Comparison of ENCODE assay signal across 15 mouse cellular contexts in genomic region chr6:36755001-36755885, GRCm38 (mm10). TPM values are rescaled to one million over a fixed set of nuclear protein-coding genes. Genes with fewer than 3 reads are reported as not detected.
DNase-seq lines count a peak whose midpoint lies in the region; ATAC-seq and TF ChIP-seq lines count a peak whose summit lies in the region.
"Had no signal": no experiment of that assay in that cellular context is flagged by ENCODE, and none has a peak within 500 bp of the region (broad histone marks: within the 10 kb centered on the region; RNA-seq: fewer than 3 reads in every experiment).

No protein-coding gene starts in this region.

- no peak overlapping the region for H3K9ac ChIP-seq in forebrain, postnatal 0 days
- H3K9ac ChIP-seq: embryonic facial prominence, embryonic 15.5 days; limb, embryonic 15.5 days; liver, postnatal 0 days had no signal

- peak; percentile 41 for DNase-seq in layer of hippocampus, adult 9-11 months
- no peak for DNase-seq in layer of hippocampus, adult 11-12 months (ENCODE audit: low spot score)
- peak; percentile 4 for DNase-seq in ES-CJ7 (ENCODE audit: low read depth, low spot score)
- DNase-seq in brain, embryonic 14.5 days (ENCODE audit: low read depth) = peak; percentile 93
- DNase-seq in forebrain, postnatal 0 days = peak; percentile 39
- no peak for DNase-seq in thymus, adult 2 months
- DNase-seq in heart, postnatal 36 days = no peak
- DNase-seq: adrenal gland, adult 8-10 months; cerebellum, adult 2 months; kidney, adult 8-10 months; liver, postnatal 0 days; lung, postnatal 4 days had no signal

- H3K4me2 ChIP-seq in forebrain, postnatal 0 days (ENCODE audit: low read depth) = no peak overlapping the region
- H3K4me2 ChIP-seq: embryonic facial prominence, embryonic 15.5 days; limb, embryonic 15.5 days had no signal

- no peaks in the 10 kb centered on the region for H3K4me1 ChIP-seq in forebrain, postnatal 0 days (ENCODE audit: insufficient read depth)
- H3K4me1 ChIP-seq in thymus, adult 2 months (replicated peaks; ENCODE audit: control insufficient read depth, insufficient read depth, low read length) = no peaks in the 10 kb centered on the region
- H3K4me1 ChIP-seq: embryonic facial prominence, embryonic 15.5 days; limb, embryonic 15.5 days had no signal

- H3K27ac ChIP-seq in forebrain, postnatal 0 days (ENCODE audit: low read depth, low read length) = peak overlapping the region; percentile 42
- H3K27ac ChIP-seq in thymus, adult 2 months (ENCODE audit: control insufficient read depth, insufficient read depth, low read length) = no peak overlapping the region
- H3K27ac ChIP-seq: embryonic facial prominence, embryonic 15.5 days; limb, embryonic 15.5 days had no signal

- no peak for TF ChIP-seq POLR2A in brain, embryonic 14.5 days (IDR thresholded peaks at IDR 0.05; ENCODE audit: borderline replicate concordance, extremely low read depth, insufficient read depth, insufficient read length, poor library complexity, severe bottlenecking)
- TF ChIP-seq POLR2A in thymus, adult 2 months (IDR thresholded peaks at IDR 0.05; ENCODE audit: control insufficient read depth, extremely low read depth, insufficient read depth, low read length, poor library complexity) = no peak

- no peak for TF ChIP-seq CTCF in brain, embryonic 14.5 days (IDR thresholded peaks at IDR 0.05; ENCODE audit: borderline replicate concordance, extremely low read depth, insufficient read depth, insufficient read length)
- TF ChIP-seq CTCF in forebrain, postnatal 0 days (IDR thresholded peaks at IDR 0.05; ENCODE audit: low read depth) = no peak
- TF ChIP-seq CTCF in thymus, adult 2 months (IDR thresholded peaks at IDR 0.05; ENCODE audit: borderline replicate concordance, control insufficient read depth, extremely low read depth, insufficient read depth, low read length, poor library complexity) = no peak

- no peaks in the 10 kb centered on the region for H3K9me3 ChIP-seq in forebrain, postnatal 0 days (ENCODE audit: low read length)
- H3K9me3 ChIP-seq: embryonic facial prominence, embryonic 15.5 days; limb, embryonic 15.5 days had no signal

- WGBS in forebrain, postnatal 0 days = 21% methylated on average over 10 of the region's 10 CpGs
- 91% methylated on average over 10 of the region's 10 CpGs for WGBS in thymus, adult 2 months

- intact Hi-C loops in heart, postnatal 36 days (cut with DNase I) = no loop called here

- no peaks in the 10 kb centered on the region for H3K27me3 ChIP-seq in forebrain, postnatal 0 days (ENCODE audit: insufficient read depth, low read length)
- no peaks in the 10 kb centered on the region for H3K27me3 ChIP-seq in thymus, adult 2 months (ENCODE audit: control insufficient read depth, insufficient read depth, low read length)
- H3K27me3 ChIP-seq: embryonic facial prominence, embryonic 15.5 days; limb, embryonic 15.5 days had no signal

- peak; percentile 87 for ATAC-seq in forebrain, postnatal 0 days
- ATAC-seq: liver, postnatal 0 days had no signal

- H3K4me3 ChIP-seq in forebrain, postnatal 0 days (ENCODE audit: low read depth, low read length) = no peak overlapping the region
- H3K4me3 ChIP-seq in thymus, adult 2 months (ENCODE audit: control insufficient read depth, insufficient read depth, low read length) = no peak overlapping the region
- H3K4me3 ChIP-seq: embryonic facial prominence, embryonic 15.5 days; limb, embryonic 15.5 days had no signal

- H3K36me3 ChIP-seq in forebrain, postnatal 0 days (ENCODE audit: insufficient read depth) = no peaks in the 10 kb centered on the region
- no peaks in the 10 kb centered on the region for H3K36me3 ChIP-seq in thymus, adult 2 months (ENCODE audit: control insufficient read depth, insufficient read depth, low read length)
- H3K36me3 ChIP-seq: limb, embryonic 15.5 days had no signal

RNA-seq across cellular contexts. Expression of gene Ptn, which starts 54.8 kb away (rescaled TPM):
- 317 and 456 TPM in 2 replicates for polyA plus RNA-seq in brain, embryonic 14.5 days (2012; rRNA removed)
- 598 and 696 TPM in 2 replicates for total RNA-seq in forebrain, postnatal 0 days (2014; rRNA removed)
- 916 and 1,048 TPM in 2 replicates for polyA plus RNA-seq in forebrain, postnatal 0 days (2015; fragmentation: Nextera tagmentation; extraction: Ambion mirVana)
- polyA plus RNA-seq in thymus, adult 2 months (2012; rRNA removed) = 2.6 and 2.9 TPM in 2 replicates
- 1 to 10 TPM; 2.7 to 4.4 TPM for total RNA-seq in heart, postnatal 36 days (2021)
- total RNA-seq: monocyte, adult 5-6 weeks had no signal

Comparison
In these comparisons a context has a peak if more than half of its experiments do, and no peak if none do; other contexts are left out.
1. DNase-seq: peak in layer of hippocampus, adult 9-11 months (single experiment), ES-CJ7 (single experiment), brain, embryonic 14.5 days (single experiment) and forebrain, postnatal 0 days (single experiment); none in layer of hippocampus, adult 11-12 months (single experiment), thymus, adult 2 months (single experiment) and heart, postnatal 36 days (0 of 2).
2. RNA of gene Ptn, which starts 54.8 kb away (polyA plus RNA-seq): 916 to 1,048 TPM in forebrain, postnatal 0 days and 317 to 456 TPM in brain, embryonic 14.5 days; 2.6 to 2.9 TPM in thymus, adult 2 months; every median in the first group is over 10 times any median in the second.